Mouse (Mus musculus): ENCODE results near the gene Gm20388. TPM values are rescaled to one million over a fixed set of nuclear protein-coding genes. Genes with fewer than 3 reads are reported as not detected.

Gene Gm20388
- polyA plus RNA-seq, 1 experiment from 2014 or later, result not detected

DNA sequence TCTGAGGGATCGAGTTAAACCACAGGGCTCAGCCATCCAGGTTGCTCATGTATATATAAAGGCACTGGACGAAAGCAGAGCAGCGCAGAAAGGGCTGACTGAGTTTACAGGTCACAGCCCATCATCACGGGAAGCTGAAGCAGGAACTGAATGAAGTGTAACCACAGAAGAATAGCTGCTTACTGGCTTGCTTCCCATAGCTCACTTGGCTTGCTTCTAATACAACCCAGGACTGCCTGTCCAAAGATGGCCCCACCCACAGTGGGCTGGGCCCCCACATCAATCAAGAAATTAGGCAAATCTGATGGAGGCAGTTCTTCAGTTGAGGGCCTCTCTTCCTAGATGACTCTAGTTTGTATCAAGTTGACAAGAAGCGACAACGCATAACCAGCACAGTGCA, 4336.9 kb downstream of the Gm20388 start:
- H3K9ac ChIP-seq (ENCODE audit: low read length), result no peak overlapping the region
- H3K9me3 ChIP-seq (ENCODE audit: control insufficient read depth, low read length), result no peaks in the 10 kb centered on the region
- DNase-seq (ENCODE audit: low spot score), result no peak
- H3K27me3 ChIP-seq (ENCODE audit: control insufficient read depth, insufficient read depth, low read length), result no peaks in the 10 kb centered on the region
- H3K4me1 ChIP-seq (replicated peaks; ENCODE audit: control insufficient read depth, insufficient read depth), result peaks cover 13% of the 10 kb centered on the region; the same call in 1 of the 2 replicates
- TF ChIP-seq CTCF (IDR thresholded peaks at IDR 0.05; ENCODE audit: low read depth), result no peak
- no peak for TF ChIP-seq EP300 (optimal IDR thresholded peaks at IDR 0.05)
- H3K4me2 ChIP-seq (replicated peaks; ENCODE audit: low read depth), result no peak overlapping the region
- no peak overlapping the region for H3K27ac ChIP-seq (replicated peaks)
- no peak overlapping the region for H3K4me3 ChIP-seq (ENCODE audit: low read depth, low read length)
- no peak for ATAC-seq (ENCODE audit: low FRiP score, low TSS enrichment)
- 73% methylated on average over 6 of the region's 6 CpGs for WGBS
- no peaks in the 10 kb centered on the region for H3K36me3 ChIP-seq (ENCODE audit: control insufficient read depth, insufficient read depth, low read length)

- H3K36me3 ChIP-seq (ENCODE audit: control insufficient read depth, insufficient read depth, low read length), result no peaks in the 10 kb centered on the region
- no peak overlapping the region for H3K9ac ChIP-seq (ENCODE audit: low read length)
- H3K4me2 ChIP-seq (replicated peaks; ENCODE audit: low read depth), result no peak overlapping the region
- ATAC-seq (ENCODE audit: low FRiP score, low TSS enrichment) (peak; percentile 66), DNase-seq (ENCODE audit: low spot score) (no peak)
- WGBS, result 73% methylated on average over 6 of the region's 6 CpGs
- H3K27me3 ChIP-seq (ENCODE audit: control insufficient read depth, insufficient read depth, low read length), result no peaks in the 10 kb centered on the region
- H3K4me1 ChIP-seq (replicated peaks; ENCODE audit: control insufficient read depth, insufficient read depth), result peaks cover 13% of the 10 kb centered on the region; the same call in 1 of the 2 replicates
- H3K27ac ChIP-seq (replicated peaks), result no peak overlapping the region
- TF ChIP-seq CTCF (IDR thresholded peaks at IDR 0.05; ENCODE audit: low read depth), result no peak
- no peak for TF ChIP-seq EP300 (optimal IDR thresholded peaks at IDR 0.05)
- no peak overlapping the region for H3K4me3 ChIP-seq (ENCODE audit: low read depth, low read length)
- no peaks in the 10 kb centered on the region for H3K9me3 ChIP-seq (ENCODE audit: control insufficient read depth, low read length)
These were observed 4338.0 kb downstream of the Gm20388 start for GRCm38 (mm10) chr8:124248688-124249087.

- H3K36me3 ChIP-seq (ENCODE audit: control insufficient read depth, insufficient read depth, low read length), result no peaks in the 10 kb centered on the region
- H3K4me3 ChIP-seq (ENCODE audit: low read depth, low read length), result no peak overlapping the region
- H3K27me3 ChIP-seq (ENCODE audit: control insufficient read depth, insufficient read depth, low read length), result no peaks in the 10 kb centered on the region
- H3K4me2 ChIP-seq (replicated peaks; ENCODE audit: low read depth), result no peak overlapping the region
- H3K27ac ChIP-seq (replicated peaks), result peak overlapping the region; percentile 24; the same call in 1 of the 2 replicates
- no peak for TF ChIP-seq EP300 (optimal IDR thresholded peaks at IDR 0.05)
- no peak for TF ChIP-seq CTCF (IDR thresholded peaks at IDR 0.05; ENCODE audit: low read depth)
- H3K9me3 ChIP-seq (ENCODE audit: control insufficient read depth, low read length), result no peaks in the 10 kb centered on the region
- peaks cover 13% of the 10 kb centered on the region; the same call in 1 of the 2 replicates for H3K4me1 ChIP-seq (replicated peaks; ENCODE audit: control insufficient read depth, insufficient read depth)
- no peak overlapping the region for H3K9ac ChIP-seq (ENCODE audit: low read length)
- DNase-seq (ENCODE audit: low spot score), result peak; percentile 49
- peak; percentile 64; the same call in 1 of the 2 replicates for ATAC-seq (ENCODE audit: low FRiP score, low TSS enrichment)
- WGBS, result 21% methylated on average over 3 of the region's 3 CpGs
These were observed 4339.6 kb downstream of the Gm20388 start for GRCm38 (mm10) chr8:124250255-124250654.

DNA sequence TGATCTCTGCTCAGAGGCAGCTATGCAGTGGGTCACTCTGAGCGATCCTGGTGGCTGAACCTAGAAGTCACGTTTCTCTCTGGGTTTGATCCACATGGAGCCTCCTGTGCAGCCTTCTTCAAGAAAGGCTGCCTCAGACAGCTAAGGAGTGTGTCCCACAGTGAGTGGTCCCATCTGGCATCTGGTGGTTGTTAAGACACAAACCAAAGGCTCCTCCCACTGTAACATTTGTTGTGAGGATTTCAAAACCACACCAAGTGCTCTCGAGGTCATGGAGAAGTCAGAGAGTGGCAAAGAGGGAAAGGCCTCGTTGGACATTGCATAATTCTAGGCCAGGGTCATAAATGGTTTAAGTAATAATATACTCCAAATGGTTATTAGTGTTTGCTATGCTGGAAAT, 4340.1 kb downstream of the Gm20388 start:
- Histone ChIP-seq H3K9ac (ENCODE audit: low read length) (no peak overlapping the region), H3K27ac (replicated peaks) (0 out of 2 replicates have a peak overlapping the region, but pooled peaks have one; percentile 37), H3K4me3 (ENCODE audit: low read depth, low read length) (no peak overlapping the region), H3K9me3 (ENCODE audit: control insufficient read depth, low read length) (no peaks in the 10 kb centered on the region), H3K27me3 (ENCODE audit: control insufficient read depth, insufficient read depth, low read length) (no peaks in the 10 kb centered on the region), H3K36me3 (ENCODE audit: control insufficient read depth, insufficient read depth, low read length) (no peaks in the 10 kb centered on the region), H3K4me2 (replicated peaks; ENCODE audit: low read depth) (no peak overlapping the region), H3K4me1 (replicated peaks; ENCODE audit: control insufficient read depth, insufficient read depth) (peaks cover 13% of the 10 kb centered on the region; the same call in 1 of the 2 replicates)
- 20% methylated on average over 4 of the region's 4 CpGs for WGBS
- TF ChIP-seq CTCF (IDR thresholded peaks at IDR 0.05; ENCODE audit: low read depth) (no peak), EP300 (optimal IDR thresholded peaks at IDR 0.05) (no peak)
- ATAC-seq (ENCODE audit: low FRiP score, low TSS enrichment) (peak; percentile 58; the same call in 1 of the 2 replicates), DNase-seq (ENCODE audit: low spot score) (no peak)

GRCm38 (mm10) chr8:124252533-124252950, 4341.9 kb downstream of the Gm20388 start:
- peak overlapping the region; percentile 24; the same call in 1 of the 2 replicates for H3K27ac ChIP-seq (replicated peaks)

GRCm38 (mm10) chr8:124253939-124254338, 4343.3 kb downstream of the Gm20388 start:
- WGBS, result 76% methylated on average over 6 of the region's 6 CpGs
- Histone ChIP-seq H3K4me3 (ENCODE audit: low read depth, low read length) (no peak overlapping the region), H3K9ac (ENCODE audit: low read length) (no peak overlapping the region), H3K4me1 (replicated peaks; ENCODE audit: control insufficient read depth, insufficient read depth) (peaks cover 18% of the 10 kb centered on the region; the same call in 1 of the 2 replicates), H3K27ac (replicated peaks) (no peak overlapping the region), H3K9me3 (ENCODE audit: control insufficient read depth, low read length) (no peaks in the 10 kb centered on the region), H3K36me3 (ENCODE audit: control insufficient read depth, insufficient read depth, low read length) (no peaks in the 10 kb centered on the region), H3K4me2 (replicated peaks; ENCODE audit: low read depth) (no peak overlapping the region), H3K27me3 (ENCODE audit: control insufficient read depth, insufficient read depth, low read length) (no peaks in the 10 kb centered on the region)
- ATAC-seq (ENCODE audit: low FRiP score, low TSS enrichment), result no peak
- TF ChIP-seq EP300 (optimal IDR thresholded peaks at IDR 0.05) (no peak), CTCF (IDR thresholded peaks at IDR 0.05; ENCODE audit: low read depth) (no peak)
- DNase-seq (ENCODE audit: low spot score), result no peak

More at GRCm38 (mm10) chr8:124252533-124252950, 4341.9 kb downstream of the Gm20388 start:
- ATAC-seq (ENCODE audit: low FRiP score, low TSS enrichment) (no peak), DNase-seq (ENCODE audit: low spot score) (no peak)
- peaks cover 15% of the 10 kb centered on the region; the same call in 1 of the 2 replicates for H3K4me1 ChIP-seq (replicated peaks; ENCODE audit: control insufficient read depth, insufficient read depth)
- no peak overlapping the region for H3K9ac ChIP-seq (ENCODE audit: low read length)
- 65% methylated on average over 5 of the region's 5 CpGs for WGBS
- no peak overlapping the region for H3K4me2 ChIP-seq (replicated peaks; ENCODE audit: low read depth)
- no peak for TF ChIP-seq CTCF (IDR thresholded peaks at IDR 0.05; ENCODE audit: low read depth)
- TF ChIP-seq EP300 (optimal IDR thresholded peaks at IDR 0.05), result no peak
- no peak overlapping the region for H3K4me3 ChIP-seq (ENCODE audit: low read depth, low read length)
- no peaks in the 10 kb centered on the region for H3K36me3 ChIP-seq (ENCODE audit: control insufficient read depth, insufficient read depth, low read length)
- H3K27me3 ChIP-seq (ENCODE audit: control insufficient read depth, insufficient read depth, low read length), result no peaks in the 10 kb centered on the region
- H3K9me3 ChIP-seq (ENCODE audit: control insufficient read depth, low read length), result no peaks in the 10 kb centered on the region
